Mouse (Mus musculus): ENCODE data around the gene Pcsk6.

Pcsk6 gene

GRCm38 (mm10) chr7:66098803-66099202 lies 237.3 kb downstream of the Pcsk6 start:
- no peak for DNase-seq (ENCODE audit: inconsistent age in 2 of 2, low spot score in 1 of 2)

All from adrenal gland, adult (tissue).